Mouse (Mus musculus) heart, embryonic 16.5 days (tissue): ENCODE data around the gene Pwp2. TPM values are rescaled to one million over a fixed set of nuclear protein-coding genes. Genes with fewer than 3 reads are reported as not detected.

Experiments
- ATAC-seq: fragments of 200-750 bp; cut with Nextera tagmentation; replicated peaks from 2 replicates; pipeline ENCODE4 v1.8.0; 2017; ENCODE audit warnings: moderate number of reproducible peaks; ENCODE audit not compliant: insufficient read depth, low FRiP score; ENCODE audit errors: extremely low read depth
- H3K27ac ChIP-seq: fragments of 300-500 bp; sonication (generic); 2 replicates; pipeline ENCODE4 v1.5.1; 2014; ENCODE audit warnings: mild to moderate bottlenecking, low read length, control low read depth, moderate library complexity
- H3K27me3 ChIP-seq: fragments of 300-500 bp; sonication (generic); 2 replicates; pipeline ENCODE4 v1.6.1; 2014; ENCODE audit warnings: low read length, mixed read lengths; ENCODE audit not compliant: control insufficient read depth, insufficient read depth
- H3K36me3 ChIP-seq: fragments of 300-500 bp; sonication (generic); 2 replicates; pipeline ENCODE4 v1.6.1; 2014; ENCODE audit not compliant: control insufficient read depth, insufficient read depth
- H3K4me1 ChIP-seq: fragments of 300-500 bp; sonication (generic); 2 replicates; pipeline ENCODE4 v1.6.1; 2014; ENCODE audit warnings: low read length, mixed read lengths; ENCODE audit not compliant: control insufficient read depth, insufficient read depth
- H3K4me2 ChIP-seq: fragments of 300-500 bp; sonication (generic); 2 replicates; pipeline ENCODE4 v1.6.1; 2014; ENCODE audit warnings: low read depth, mild to moderate bottlenecking, control low read depth, low read length
- H3K4me3 ChIP-seq: fragments of 300-500 bp; sonication (generic); 2 replicates; pipeline ENCODE4 v1.5.1; 2014; ENCODE audit warnings: mild to moderate bottlenecking, control low read depth, low read length
- H3K9ac ChIP-seq: fragments of 300-500 bp; sonication (generic); 2 replicates; pipeline ENCODE4 v1.6.1; 2014; ENCODE audit warnings: low read length, control low read depth
- H3K9me3 ChIP-seq: fragments of 300-500 bp; sonication (generic); replicated peaks from 2 replicates; pipeline ENCODE4 v1.6.1; 2016; ENCODE audit warnings: low read length; ENCODE audit not compliant: control insufficient read depth
- WGBS: fragments of 180-500 bp; shearing (Covaris S2); extraction: QIAGEN DNeasy Blood & Tissue Kit; methylation state at CpG from one replicate; pipeline ENCODE4 v1.1.7; 2014; 5-methylcytosine and 5-hydroxymethylcytosine counted together
- polyA plus RNA-seq: library from polyadenylated mRNA; unstranded; fragments of >200 nt; fragmentation: Nextera tagmentation; extraction: Ambion mirVana; gene quantifications from 2 replicates; pipeline ENCODE4 v1.2.1, GENCODE M21; 2015

Gene Pwp2
- polyA plus RNA-seq, 1 experiment from 2014 or later = 12.4 TPM

DNA sequence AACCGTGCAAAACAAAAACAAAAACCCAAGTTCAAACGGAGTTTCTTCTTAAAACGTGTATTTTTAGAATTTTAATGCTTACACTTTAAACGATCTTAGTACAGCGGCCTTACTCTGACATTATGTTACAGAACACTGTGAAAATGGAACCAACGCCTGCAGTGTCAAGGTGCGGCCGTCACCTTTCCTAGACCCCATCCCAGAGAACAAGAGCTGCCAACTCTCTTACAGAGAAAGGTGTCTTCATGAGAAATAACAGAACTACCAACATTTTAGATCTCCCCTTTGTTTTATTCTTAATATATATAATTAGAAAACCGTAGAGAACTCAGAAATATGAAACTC lies 404 bp upstream of the Pwp2 start:
- Histone ChIP-seq H3K9me3 (no peaks in the 10 kb centered on the region), H3K9ac (peak overlapping the region; percentile 71), H3K4me2 (peak overlapping the region; percentile 97), H3K27ac (peak overlapping the region; percentile 83), H3K36me3 (peaks cover 30% of the 10 kb centered on the region), H3K4me3 (peak overlapping the region; percentile 74), H3K27me3 (no peaks in the 10 kb centered on the region), H3K4me1 (peaks cover 10% of the 10 kb centered on the region)
- 15% methylated on average over 9 of the region's 9 CpGs for WGBS
- peak; percentile 49 for ATAC-seq

DNA sequence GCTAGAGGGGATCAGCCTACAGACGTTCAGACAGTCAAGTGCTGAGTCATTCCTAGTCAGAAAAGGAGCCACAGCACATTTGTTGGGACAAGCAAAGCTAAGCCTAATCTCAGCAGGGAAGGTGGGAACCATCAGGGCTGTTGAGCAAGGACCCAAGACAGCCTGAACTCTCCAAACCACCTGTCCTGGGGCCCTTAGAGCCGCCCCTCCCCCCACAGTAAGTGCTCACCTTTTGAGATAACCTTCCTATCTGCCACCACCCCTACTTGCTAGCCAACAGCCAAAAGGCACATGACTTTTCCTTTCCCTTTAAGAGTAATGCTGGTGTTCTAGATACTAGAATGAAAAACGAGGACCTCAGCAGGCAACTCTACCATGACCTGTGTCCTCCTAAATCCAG lies 1.4 kb downstream of the Pwp2 start:
- Histone ChIP-seq H3K27me3 (no peaks in the 10 kb centered on the region), H3K4me2 (no peak overlapping the region)

DNA sequence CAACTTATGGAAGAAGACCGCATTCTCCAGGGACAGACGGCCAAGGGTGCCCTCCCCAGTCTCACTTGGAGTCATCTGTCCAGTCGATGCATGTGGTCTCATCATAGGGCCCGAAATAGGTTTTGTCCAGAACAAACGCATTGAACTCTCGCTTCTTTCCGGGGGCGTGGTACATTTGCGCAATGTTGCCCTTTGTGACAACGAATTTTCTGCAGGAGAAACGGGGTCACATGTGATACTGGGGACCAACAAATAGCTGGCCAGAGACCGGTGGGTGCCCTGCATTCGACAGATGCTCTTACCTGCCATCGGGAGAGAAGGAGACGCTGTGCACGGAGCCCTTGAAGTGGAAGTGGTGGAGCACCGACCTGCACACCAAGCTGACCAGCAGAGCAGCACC lies 2.6 kb downstream of the Pwp2 start:
- 94% methylated on average over 17 of the region's 17 CpGs for WGBS
- Histone ChIP-seq H3K4me2 (no peak overlapping the region), H3K4me1 (peaks cover 10% of the 10 kb centered on the region), H3K9ac (no peak overlapping the region), H3K9me3 (no peaks in the 10 kb centered on the region), H3K36me3 (peaks cover 40% of the 10 kb centered on the region), H3K27me3 (no peaks in the 10 kb centered on the region), H3K4me3 (no peak overlapping the region), H3K27ac (no peak overlapping the region)
- no peak for ATAC-seq

More for the DNA sequence above, 1.4 kb downstream of the Pwp2 start:
- Histone ChIP-seq H3K9ac (no peak overlapping the region), H3K4me1 (peaks cover 10% of the 10 kb centered on the region), H3K9me3 (no peaks in the 10 kb centered on the region), H3K36me3 (peaks cover 30% of the 10 kb centered on the region), H3K27ac (no peak overlapping the region), H3K4me3 (no peak overlapping the region)
- WGBS = 71% methylated on average over 3 of the region's 3 CpGs
- ATAC-seq = no peak

DNA sequence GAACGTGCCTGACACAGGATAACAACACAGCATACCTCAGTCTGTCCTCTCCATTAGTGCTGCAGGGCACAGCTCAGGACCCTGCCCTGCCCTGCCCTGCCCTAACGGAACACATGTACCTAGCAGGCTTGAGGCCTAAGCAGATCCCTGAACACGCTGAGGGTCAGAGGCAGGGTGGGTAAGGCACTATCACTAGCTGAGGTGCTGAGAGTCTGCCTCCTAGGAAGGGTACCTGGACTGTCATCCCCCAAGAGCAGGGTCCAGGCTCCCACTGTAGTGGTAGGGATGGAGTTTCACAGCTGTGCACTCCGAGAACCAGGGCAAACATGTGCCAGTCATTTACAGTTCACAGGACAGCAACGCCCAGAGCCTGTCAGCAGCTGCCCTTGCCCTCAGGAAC lies 10.5 kb downstream of the Pwp2 start:
- Histone ChIP-seq H3K9me3 (no peaks in the 10 kb centered on the region), H3K4me3 (no peak overlapping the region), H3K27ac (no peak overlapping the region), H3K36me3 (peaks cover 64% of the 10 kb centered on the region), H3K4me1 (peaks cover 6% of the 10 kb centered on the region), H3K4me2 (no peak overlapping the region), H3K9ac (no peak overlapping the region), H3K27me3 (no peaks in the 10 kb centered on the region)
- no peak for ATAC-seq
- 86% methylated on average over 5 of the region's 5 CpGs for WGBS

DNA sequence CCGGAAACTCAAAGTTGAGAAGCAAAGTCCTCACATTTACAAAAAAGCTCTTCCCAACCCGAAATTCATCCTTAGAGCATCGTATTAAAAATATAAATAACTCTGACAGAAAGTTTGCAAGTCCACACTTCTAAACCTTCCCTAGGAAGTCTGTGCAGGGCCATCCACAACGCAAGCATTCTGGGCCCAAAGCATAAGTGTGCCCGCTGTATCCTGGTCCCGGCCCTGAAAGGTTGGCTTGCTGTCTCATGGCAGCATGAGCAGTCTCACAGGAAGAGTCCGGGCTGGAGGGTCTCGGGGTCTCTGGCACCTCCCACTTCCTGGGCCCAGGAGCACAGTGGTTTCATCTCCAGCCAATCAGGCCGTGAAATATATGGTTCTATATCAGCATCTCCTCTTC lies 13.4 kb downstream of the Pwp2 start:
- Histone ChIP-seq H3K4me2 (no peak overlapping the region), H3K4me3 (no peak overlapping the region), H3K27me3 (no peaks in the 10 kb centered on the region), H3K9me3 (no peaks in the 10 kb centered on the region), H3K9ac (no peak overlapping the region), H3K36me3 (peaks cover 48% of the 10 kb centered on the region), H3K27ac (no peak overlapping the region), H3K4me1 (peaks cover 16% of the 10 kb centered on the region)
- ATAC-seq = no peak
- 90% methylated on average over 9 of the region's 9 CpGs for WGBS

DNA sequence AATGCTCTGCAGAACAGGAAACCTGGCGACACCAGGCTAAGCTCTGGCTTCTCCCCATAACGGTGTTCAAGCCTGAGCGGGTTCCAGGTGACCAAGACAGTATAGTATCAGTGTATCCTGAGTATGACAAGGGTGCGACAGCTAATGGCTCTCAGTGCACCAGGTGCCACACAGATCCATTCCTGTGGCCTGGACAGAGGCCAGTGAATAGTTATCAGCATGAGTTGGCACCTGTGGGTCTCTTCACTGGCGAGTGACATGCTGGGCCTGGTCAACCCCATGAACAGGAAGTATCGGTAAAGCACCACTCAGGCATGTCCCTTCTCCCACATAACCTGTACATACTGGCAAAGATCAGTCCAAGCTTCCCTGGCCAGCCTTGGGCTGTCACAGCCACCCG lies 13.9 kb downstream of the Pwp2 start:
- no peak overlapping the region for H3K4me2 ChIP-seq
- WGBS = 91% methylated on average over 7 of the region's 7 CpGs
- H3K4me1 ChIP-seq = peaks cover 16% of the 10 kb centered on the region
- no peaks in the 10 kb centered on the region for H3K27me3 ChIP-seq
- no peaks in the 10 kb centered on the region for H3K9me3 ChIP-seq
- H3K36me3 ChIP-seq = peaks cover 49% of the 10 kb centered on the region
- no peak overlapping the region for H3K27ac ChIP-seq
- no peak overlapping the region for H3K4me3 ChIP-seq
- no peak for ATAC-seq
- H3K9ac ChIP-seq = no peak overlapping the region

DNA sequence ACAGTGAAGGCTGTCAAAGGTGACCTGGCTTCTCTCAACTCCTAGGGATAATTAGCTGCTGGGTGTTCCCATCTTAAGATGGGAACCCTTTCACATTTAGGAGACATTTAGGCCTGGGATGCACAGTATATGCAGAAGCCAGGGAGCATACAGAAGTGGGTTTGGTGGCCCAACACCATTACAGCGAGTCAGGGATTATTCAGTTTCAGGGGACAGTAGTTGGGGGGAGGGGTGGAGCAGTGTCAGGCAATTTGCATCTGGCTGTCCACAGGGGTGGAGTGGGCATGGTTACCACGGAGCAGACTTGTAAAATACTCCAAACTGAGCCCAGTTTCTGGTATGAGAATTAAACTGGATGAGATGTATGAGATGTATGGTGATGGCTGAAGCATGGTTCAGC lies 14.5 kb downstream of the Pwp2 start:
- Histone ChIP-seq H3K9me3 (no peaks in the 10 kb centered on the region), H3K9ac (peak overlapping the region; percentile 46; the same call in 1 of the 2 replicates), H3K4me2 (peak overlapping the region; percentile 81; the same call in 1 of the 2 replicates), H3K27me3 (no peaks in the 10 kb centered on the region), H3K4me3 (no peak overlapping the region), H3K4me1 (peaks cover 16% of the 10 kb centered on the region), H3K36me3 (peaks cover 43% of the 10 kb centered on the region), H3K27ac (peak overlapping the region; percentile 61; the same call in 1 of the 2 replicates)
- 69% methylated on average over 2 of the region's 2 CpGs for WGBS
- no peak for ATAC-seq

DNA sequence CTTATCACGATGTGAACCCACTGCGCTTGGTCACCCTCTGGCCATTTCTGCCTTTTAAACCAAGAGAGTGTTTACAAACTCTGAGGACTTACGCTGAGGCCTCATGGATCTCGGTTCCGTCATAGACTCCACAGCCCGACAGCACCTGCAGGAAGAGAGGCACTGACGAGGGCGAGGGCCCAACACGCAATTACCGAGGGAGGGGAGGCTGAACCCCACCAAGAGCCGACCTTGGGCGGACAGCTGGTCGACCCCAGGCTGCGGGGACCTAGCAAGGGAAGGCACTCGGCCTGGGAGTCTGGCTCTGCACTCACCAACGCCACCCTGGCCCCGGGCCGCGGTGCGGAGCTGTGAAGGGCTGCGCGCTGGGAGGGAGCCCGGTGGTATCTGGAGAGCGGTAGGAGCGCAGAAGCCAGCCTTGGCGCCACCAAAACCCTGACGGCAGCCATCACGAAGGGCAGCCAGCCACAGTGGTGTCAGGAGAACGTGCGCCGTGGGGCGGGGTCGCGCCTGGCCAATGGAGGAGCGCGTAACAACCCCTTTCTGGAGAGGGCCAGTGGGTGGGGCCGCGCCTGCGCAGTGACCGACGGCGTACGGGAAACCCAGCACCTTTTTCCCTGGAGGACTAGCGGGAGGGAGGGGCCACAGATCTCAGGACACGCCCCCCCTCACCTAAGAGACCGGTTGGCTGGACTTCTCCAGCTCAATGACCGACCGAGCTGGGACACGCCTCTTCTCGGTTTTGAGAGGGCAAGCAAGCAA lies 15.5 kb downstream of the Pwp2 start, which contains the start of gene D10Jhu81e:
Gene D10Jhu81e (minus strand): TSS at position 502 of the 762 bp plus-strand sequence.
- H3K27me3 ChIP-seq = no peaks in the 10 kb centered on the region
- peak within 1 kb of the TSS; percentile 78 for H3K4me3 ChIP-seq
- peaks cover 16% of the 10 kb centered on the region for H3K4me1 ChIP-seq
- no peaks in the 10 kb centered on the region for H3K9me3 ChIP-seq
- peaks cover 37% of the 10 kb centered on the region for H3K36me3 ChIP-seq
- peak within 1 kb of the TSS; percentile 81 for H3K4me2 ChIP-seq
- peak within 1 kb of the TSS; percentile 88 for H3K9ac ChIP-seq
- peak; percentile 98 for ATAC-seq
- WGBS = 1% methylated on average over 50 of the region's 50 CpGs
- H3K27ac ChIP-seq = peak within 1 kb of the TSS; percentile 73

DNA sequence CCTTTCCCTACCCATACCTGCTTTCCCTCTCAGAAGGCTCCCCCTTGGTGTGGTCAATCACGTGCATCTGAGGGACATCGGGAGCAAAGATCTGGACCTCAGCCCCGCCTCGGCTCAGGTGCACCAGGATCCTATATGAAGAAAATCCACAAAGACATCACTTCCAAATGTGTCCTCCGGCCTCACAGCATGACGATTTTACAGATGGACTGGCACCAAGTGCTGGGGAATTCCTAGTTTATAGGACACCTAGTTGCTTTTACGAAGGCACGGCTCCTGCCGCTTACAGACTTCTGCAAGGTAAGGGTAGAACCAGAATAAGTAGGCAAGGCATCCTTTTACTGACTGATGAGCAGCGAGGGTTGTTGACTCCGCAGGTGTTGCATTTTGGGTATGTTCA lies 16.2 kb downstream of the Pwp2 start:
- Histone ChIP-seq H3K36me3 (peaks cover 35% of the 10 kb centered on the region), H3K27ac (no peak overlapping the region), H3K4me3 (peak overlapping the region; percentile 78), H3K4me1 (peaks cover 16% of the 10 kb centered on the region), H3K27me3 (no peaks in the 10 kb centered on the region), H3K9me3 (no peaks in the 10 kb centered on the region), H3K4me2 (peak overlapping the region; percentile 81), H3K9ac (peak overlapping the region; percentile 88)
- 75% methylated on average over 11 of the region's 11 CpGs for WGBS
- no peak for ATAC-seq
